Mouse (Mus musculus): ENCODE results near the gene Anxa6. TPM values are rescaled to one million over a fixed set of nuclear protein-coding genes. Genes with fewer than 3 reads are reported as not detected.

The Anxa6 gene
- total RNA-seq (2015; ENCODE audit: low replicate concordance) (12.3 and 15.1 TPM in 2 replicates), total RNA-seq (2017; ENCODE audit: low replicate concordance) (14.6 and 16.3 TPM in 2 replicates)

- peak; percentile 67 for ATAC-seq (replicated peaks; ENCODE audit: low FRiP score, poor library complexity, severe bottlenecking)
Observed at GRCm38 (mm10) chr11:55033040-55033660, at the start of gene Anxa6. TSS of gene Anxa6 (minus strand) at chr11:55033445.

- no peak for ATAC-seq (replicated peaks; ENCODE audit: low FRiP score, poor library complexity, severe bottlenecking)
Observed at GRCm38 (mm10) chr11:55081206-55081605, 48.0 kb upstream of the Anxa6 start.

- no peak for ATAC-seq (replicated peaks; ENCODE audit: low FRiP score, poor library complexity, severe bottlenecking)
Observed at GRCm38 (mm10) chr11:55079180-55079579, 45.9 kb upstream of the Anxa6 start.

- no peak for ATAC-seq (replicated peaks; ENCODE audit: low FRiP score, poor library complexity, severe bottlenecking)
Observed at GRCm38 (mm10) chr11:55078502-55078901, 45.3 kb upstream of the Anxa6 start.

- no peak for ATAC-seq (replicated peaks; ENCODE audit: low FRiP score, poor library complexity, severe bottlenecking)
Observed at GRCm38 (mm10) chr11:55077331-55078231, 44.3 kb upstream of the Anxa6 start, which contains the start of gene Ccdc69. TSS of gene Ccdc69 (minus strand) at chr11:55078131.

GRCm38 (mm10) chr11:55076234-55076633, 43.0 kb upstream of the Anxa6 start:
- ATAC-seq (replicated peaks; ENCODE audit: low FRiP score, poor library complexity, severe bottlenecking), result no peak

- ATAC-seq (replicated peaks; ENCODE audit: low FRiP score, poor library complexity, severe bottlenecking), result no peak
Observed at GRCm38 (mm10) chr11:55075602-55076001, 42.4 kb upstream of the Anxa6 start.

GRCm38 (mm10) chr11:55073191-55073590, 39.9 kb upstream of the Anxa6 start:
- no peak for ATAC-seq (replicated peaks; ENCODE audit: low FRiP score, poor library complexity, severe bottlenecking)

- ATAC-seq (replicated peaks; ENCODE audit: low FRiP score, poor library complexity, severe bottlenecking), result no peak
Observed at GRCm38 (mm10) chr11:55072467-55072866, 39.2 kb upstream of the Anxa6 start.

- no peak for ATAC-seq (replicated peaks; ENCODE audit: low FRiP score, poor library complexity, severe bottlenecking)
Observed at GRCm38 (mm10) chr11:55071344-55071743, 38.1 kb upstream of the Anxa6 start.

- ATAC-seq (replicated peaks; ENCODE audit: low FRiP score, poor library complexity, severe bottlenecking), result no peak
Observed at GRCm38 (mm10) chr11:55069023-55069422, 35.8 kb upstream of the Anxa6 start.

- ATAC-seq (replicated peaks; ENCODE audit: low FRiP score, poor library complexity, severe bottlenecking), result no peak
Observed at GRCm38 (mm10) chr11:55066921-55067320, 33.7 kb upstream of the Anxa6 start.

- no peak for ATAC-seq (replicated peaks; ENCODE audit: low FRiP score, poor library complexity, severe bottlenecking)
Observed at GRCm38 (mm10) chr11:55062856-55063255, 29.6 kb upstream of the Anxa6 start.

GRCm38 (mm10) chr11:55060802-55061201, 27.6 kb upstream of the Anxa6 start:
- ATAC-seq (replicated peaks; ENCODE audit: low FRiP score, poor library complexity, severe bottlenecking), result no peak

- ATAC-seq (replicated peaks; ENCODE audit: low FRiP score, poor library complexity, severe bottlenecking), result no peak
Observed at GRCm38 (mm10) chr11:55057511-55057910, 24.3 kb upstream of the Anxa6 start.

- ATAC-seq (replicated peaks; ENCODE audit: low FRiP score, poor library complexity, severe bottlenecking), result no peak
Observed at GRCm38 (mm10) chr11:55050837-55051510, 17.7 kb upstream of the Anxa6 start.

GRCm38 (mm10) chr11:55046600-55046999, 13.4 kb upstream of the Anxa6 start:
- ATAC-seq (replicated peaks; ENCODE audit: low FRiP score, poor library complexity, severe bottlenecking), result no peak

- no peak for ATAC-seq (replicated peaks; ENCODE audit: low FRiP score, poor library complexity, severe bottlenecking)
Observed at GRCm38 (mm10) chr11:55041348-55041747, 8.1 kb upstream of the Anxa6 start.

GRCm38 (mm10) chr11:55039591-55039990, 6.3 kb upstream of the Anxa6 start:
- ATAC-seq (replicated peaks; ENCODE audit: low FRiP score, poor library complexity, severe bottlenecking), result no peak

- no peak for ATAC-seq (replicated peaks; ENCODE audit: low FRiP score, poor library complexity, severe bottlenecking)
Observed at GRCm38 (mm10) chr11:55036601-55037000, 3.4 kb upstream of the Anxa6 start.

Data from erythroid progenitor cell, adult 5-6 weeks (primary cell).